Mouse (Mus musculus): ENCODE results near the gene D630003M21Rik.
A peak's percentile ranks its signal among the peaks of the same experiment; 100 is the strongest.

D630003M21Rik gene

GRCm38 (mm10) chr2:158228670-158229502 lies at the start of gene D630003M21Rik:
Gene D630003M21Rik, minus strand, starts transcription at chr2:158229222.
- peak in 1 of 2 experiments; percentile 49 for DNase-seq (ENCODE audit: low spot score in 2 of 2)

GRCm38 (mm10) chr2:158276878-158277277 lies 47.9 kb upstream of the D630003M21Rik start:
- no peak for DNase-seq (ENCODE audit: low spot score in 2 of 2)

- DNase-seq (ENCODE audit: low spot score in 2 of 2), result no peak
These were observed 47.4 kb upstream of the D630003M21Rik start for GRCm38 (mm10) chr2:158276451-158276850.

- DNase-seq (ENCODE audit: low spot score in 2 of 2), result no peak
These were observed 46.8 kb upstream of the D630003M21Rik start for GRCm38 (mm10) chr2:158275811-158276210.

- DNase-seq (ENCODE audit: low spot score in 2 of 2), result no peak
These were observed 46.3 kb upstream of the D630003M21Rik start for GRCm38 (mm10) chr2:158275349-158275748.

GRCm38 (mm10) chr2:158273646-158274045 lies 44.6 kb upstream of the D630003M21Rik start:
- no peak for DNase-seq (ENCODE audit: low spot score in 2 of 2)

GRCm38 (mm10) chr2:158270017-158270416 lies 41.0 kb upstream of the D630003M21Rik start:
- DNase-seq (ENCODE audit: low spot score in 2 of 2), result no peak

- no peak for DNase-seq (ENCODE audit: low spot score in 2 of 2)
These were observed 35.9 kb upstream of the D630003M21Rik start for GRCm38 (mm10) chr2:158264877-158265276.

- no peak for DNase-seq (ENCODE audit: low spot score in 2 of 2)
These were observed 30.5 kb upstream of the D630003M21Rik start for GRCm38 (mm10) chr2:158259498-158259897.

GRCm38 (mm10) chr2:158258781-158259180 lies 29.8 kb upstream of the D630003M21Rik start:
- DNase-seq (ENCODE audit: low spot score in 2 of 2), result peak; percentile 43 to 81

GRCm38 (mm10) chr2:158258005-158258418 lies 29.0 kb upstream of the D630003M21Rik start, which contains the start of gene Bpi:
Gene Bpi, plus strand, starts transcription at chr2:158258094.
- no peak for DNase-seq (ENCODE audit: low spot score in 2 of 2)

GRCm38 (mm10) chr2:158256894-158257293 lies 27.9 kb upstream of the D630003M21Rik start:
- no peak for DNase-seq (ENCODE audit: low spot score in 2 of 2)

GRCm38 (mm10) chr2:158253806-158254205 lies 24.8 kb upstream of the D630003M21Rik start:
- no peak for DNase-seq (ENCODE audit: low spot score in 2 of 2)

- DNase-seq (ENCODE audit: low spot score in 2 of 2), result no peak
These were observed 21.5 kb upstream of the D630003M21Rik start for GRCm38 (mm10) chr2:158250558-158250957.

GRCm38 (mm10) chr2:158248318-158248717 lies 19.3 kb upstream of the D630003M21Rik start:
- no peak for DNase-seq (ENCODE audit: low spot score in 2 of 2)

- DNase-seq (ENCODE audit: low spot score in 2 of 2), result no peak
These were observed 18.8 kb upstream of the D630003M21Rik start for GRCm38 (mm10) chr2:158247852-158248251.

- DNase-seq (ENCODE audit: low spot score in 2 of 2), result no peak
These were observed 16.2 kb upstream of the D630003M21Rik start for GRCm38 (mm10) chr2:158245072-158245817.

- DNase-seq (ENCODE audit: low spot score in 2 of 2), result no peak
These were observed 14.3 kb upstream of the D630003M21Rik start for GRCm38 (mm10) chr2:158243129-158243870.

GRCm38 (mm10) chr2:158242170-158242896 lies 13.3 kb upstream of the D630003M21Rik start:
- DNase-seq (ENCODE audit: low spot score in 2 of 2), result peak in 1 of 2 experiments; percentile 69

- no peak for DNase-seq (ENCODE audit: low spot score in 2 of 2)
These were observed 12.2 kb upstream of the D630003M21Rik start for GRCm38 (mm10) chr2:158241126-158241738.

- DNase-seq (ENCODE audit: low spot score in 2 of 2), result no peak
These were observed 9.1 kb upstream of the D630003M21Rik start for GRCm38 (mm10) chr2:158238101-158238500.
